Mouse (Mus musculus): Measurements from ENCODE around the gene Atrnl1.

Gene Atrnl1

DNA sequence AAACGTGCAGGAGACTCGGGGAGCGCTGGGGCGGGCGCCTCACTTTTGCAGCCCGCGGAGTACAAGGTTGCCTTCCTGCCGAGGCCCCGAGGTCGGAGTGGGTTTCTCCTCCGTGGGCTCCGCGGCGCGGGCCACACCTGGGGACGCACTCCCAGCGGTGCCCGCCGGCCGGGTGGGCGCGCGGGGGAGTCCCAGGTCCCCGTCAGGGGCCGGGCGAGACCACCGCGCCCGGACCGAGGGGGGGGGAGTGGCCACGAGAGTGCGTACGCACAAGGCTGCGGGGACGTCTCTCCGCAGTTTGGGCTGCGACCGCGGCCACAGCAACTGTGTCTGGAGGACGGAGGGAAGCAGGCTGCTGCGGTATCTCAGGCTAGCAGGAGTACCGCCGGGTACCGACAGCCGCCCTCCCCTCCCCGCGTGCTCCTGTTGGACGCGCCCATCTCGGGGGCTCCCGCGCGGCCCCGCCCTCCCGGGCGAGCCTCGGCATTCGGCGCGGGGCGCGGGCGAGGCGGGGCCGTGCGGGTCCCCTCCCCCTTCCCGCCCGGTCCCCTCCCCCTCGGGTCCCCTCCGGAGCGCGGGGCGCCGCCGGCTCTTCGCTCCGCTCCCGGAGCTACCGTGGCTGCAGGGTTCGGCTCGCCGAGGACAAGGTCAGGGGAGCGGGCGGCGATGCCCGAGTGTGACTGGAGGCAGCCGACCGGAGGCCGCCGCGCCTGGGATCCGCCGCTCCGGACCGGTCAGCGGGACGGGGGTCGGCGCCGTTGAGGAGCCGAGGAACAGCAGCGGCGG, at the start of gene Atrnl1:
TSS of gene Atrnl1 (plus strand) at position 559 of the 786 bp plus-strand sequence.
- DNase-seq (ENCODE audit: low read depth, low spot score) = peak; percentile 77

GRCm38 (mm10) chr19:57561486-57561885, 49.3 kb upstream of the Atrnl1 start:
- no peak for DNase-seq (ENCODE audit: low read depth, low spot score)

DNA sequence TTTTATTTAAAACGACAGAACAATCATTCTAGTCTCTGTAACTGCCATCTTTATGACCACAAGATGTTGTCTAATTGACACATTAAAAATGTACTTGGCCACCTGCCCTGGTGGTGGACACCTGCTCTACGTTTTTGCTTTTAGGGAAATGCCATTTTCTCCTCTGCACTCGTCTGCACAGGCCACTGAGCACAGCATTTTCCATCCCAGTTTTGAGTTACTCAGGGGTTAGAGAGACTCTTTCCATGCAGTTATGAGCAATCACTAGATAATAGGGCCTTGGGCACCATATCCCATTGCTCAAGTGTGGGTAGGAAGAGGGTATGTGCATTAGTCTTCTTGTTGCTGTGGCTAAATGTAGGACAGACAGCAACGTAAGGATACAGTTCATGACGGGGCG, 41.8 kb upstream of the Atrnl1 start:
- no peak for DNase-seq (ENCODE audit: low read depth, low spot score)

DNA sequence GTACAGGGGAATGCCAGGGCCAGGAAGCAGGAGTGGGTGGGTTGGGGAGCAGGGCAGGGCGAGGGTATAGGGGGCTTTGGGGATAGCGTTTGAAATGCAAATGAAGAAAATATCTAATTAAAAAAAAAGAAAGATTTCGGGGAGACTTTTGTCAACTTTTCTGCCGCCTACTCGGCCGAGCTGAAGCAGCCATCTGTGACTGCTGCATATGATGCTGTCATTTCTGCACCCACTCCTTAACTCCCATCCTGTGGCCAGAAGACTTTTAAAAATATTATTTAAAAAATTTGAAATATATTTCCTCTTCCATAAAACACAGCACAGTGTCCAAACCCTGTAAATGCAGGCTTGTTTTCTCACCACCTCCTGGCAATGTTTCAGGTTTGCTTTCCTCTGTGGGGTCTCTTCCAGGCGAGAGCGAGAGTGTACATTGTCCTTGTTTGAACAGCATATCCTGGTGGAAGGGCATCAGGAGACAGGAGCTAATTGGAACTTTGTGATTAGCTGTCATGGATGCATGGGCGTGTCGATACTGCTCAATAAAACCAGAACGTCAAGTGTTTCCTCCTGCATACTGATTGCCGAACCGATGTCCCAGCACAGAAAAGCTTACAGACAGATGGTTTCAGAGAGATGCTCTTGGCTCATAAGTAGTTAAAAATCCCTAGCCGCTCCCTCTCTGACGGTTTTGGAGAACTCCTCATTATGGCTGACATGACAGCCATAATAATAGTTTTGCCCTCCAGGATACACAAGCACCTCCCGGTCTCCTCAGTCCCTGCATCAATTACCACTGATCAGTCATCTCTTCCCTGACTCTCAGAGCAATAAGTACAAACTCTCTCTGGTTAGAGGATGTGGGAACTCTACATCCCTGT, 38.2 kb upstream of the Atrnl1 start:
- no peak for DNase-seq (ENCODE audit: low read depth, low spot score)

DNA sequence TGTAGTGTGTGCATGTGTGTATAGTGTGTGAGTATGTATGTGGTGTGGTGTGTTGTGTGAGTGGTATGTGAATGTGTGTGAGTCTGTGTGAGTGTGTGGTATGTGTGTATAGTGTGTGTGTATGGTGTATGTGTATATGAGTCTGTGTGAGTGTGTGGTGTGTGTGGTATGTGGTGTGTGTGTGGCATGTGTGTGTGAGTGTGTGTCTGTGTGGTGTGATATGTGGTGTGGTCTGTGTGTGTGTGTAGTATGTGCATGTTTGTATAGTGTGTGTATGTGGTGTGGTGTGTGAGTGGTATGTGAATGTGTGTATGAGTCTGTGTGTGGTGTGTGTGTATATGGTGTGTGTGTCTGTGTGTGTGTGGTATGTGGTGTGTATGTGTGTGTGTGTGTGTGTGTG, 37.4 kb upstream of the Atrnl1 start:
- no peak for DNase-seq (ENCODE audit: low read depth, low spot score)

GRCm38 (mm10) chr19:57575027-57575426, 35.8 kb upstream of the Atrnl1 start:
- no peak for DNase-seq (ENCODE audit: low read depth, low spot score)

DNA sequence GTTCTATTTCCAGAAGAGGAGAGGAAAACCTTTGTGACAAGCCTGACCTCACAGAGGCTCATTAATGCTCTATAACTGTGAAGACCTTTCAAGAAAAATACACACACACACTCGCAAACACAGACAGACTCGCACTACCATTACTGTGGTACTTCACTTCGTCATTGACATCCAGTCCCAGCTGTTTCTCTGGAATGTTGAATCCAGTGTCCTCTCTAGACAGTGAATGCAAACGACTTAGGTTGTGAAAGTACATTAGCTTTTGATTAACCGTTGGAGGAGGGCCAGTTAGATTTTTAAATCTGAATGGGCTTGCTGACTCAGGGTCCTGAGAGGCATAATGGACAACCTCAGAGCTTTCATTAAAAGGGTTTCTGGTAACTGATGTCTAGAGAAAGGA, 34.0 kb upstream of the Atrnl1 start:
- DNase-seq (ENCODE audit: low read depth, low spot score) = no peak

- DNase-seq (ENCODE audit: low read depth, low spot score) = no peak
Observed at GRCm38 (mm10) chr19:57577256-57577655, 33.6 kb upstream of the Atrnl1 start.

DNA sequence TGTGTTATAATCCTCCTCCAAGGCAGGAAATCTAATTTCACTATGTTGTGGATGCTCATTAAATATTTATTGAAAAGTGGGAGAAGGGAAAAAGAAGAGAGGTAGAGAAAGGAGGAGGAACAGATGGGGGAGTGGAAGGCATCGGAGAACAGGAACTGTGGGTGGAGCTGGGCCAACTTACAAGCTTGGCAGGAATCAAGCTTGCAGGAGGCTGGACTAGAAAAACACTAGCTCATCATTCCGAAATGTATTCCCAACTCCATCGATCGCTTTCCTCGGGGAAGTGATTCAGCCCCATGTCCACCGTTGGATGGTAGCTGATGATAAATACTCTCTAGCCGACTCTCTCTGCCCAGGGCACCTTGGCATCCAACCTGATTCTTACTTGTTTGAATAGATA, 29.9 kb upstream of the Atrnl1 start:
- DNase-seq (ENCODE audit: low read depth, low spot score) = no peak

- no peak for DNase-seq (ENCODE audit: low read depth, low spot score)
Observed at GRCm38 (mm10) chr19:57585231-57585792, 25.5 kb upstream of the Atrnl1 start.

GRCm38 (mm10) chr19:57586172-57586571, 24.7 kb upstream of the Atrnl1 start:
- DNase-seq (ENCODE audit: low read depth, low spot score) = no peak

DNA sequence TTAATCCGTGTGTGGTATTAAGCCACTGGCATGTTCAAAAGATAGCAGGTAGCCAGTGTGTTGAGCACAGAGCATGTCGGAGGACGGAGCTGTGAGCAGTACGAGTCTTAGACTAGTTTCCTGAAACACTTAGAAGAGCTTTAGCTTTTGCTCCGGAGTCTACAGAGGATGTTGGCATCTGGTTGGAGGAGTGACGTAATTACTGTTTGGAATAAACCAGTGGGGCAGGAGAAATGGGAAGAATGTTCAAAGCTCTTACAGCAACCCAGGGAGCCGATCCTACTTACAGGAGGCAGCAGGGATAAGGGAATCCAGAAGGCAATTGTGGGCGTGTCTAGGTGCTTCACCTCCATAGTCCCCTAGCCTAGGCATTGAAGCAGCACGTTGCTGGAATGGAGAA, 21.3 kb upstream of the Atrnl1 start:
- no peak for DNase-seq (ENCODE audit: low read depth, low spot score)

GRCm38 (mm10) chr19:57590895-57591294, 19.9 kb upstream of the Atrnl1 start:
- no peak for DNase-seq (ENCODE audit: low read depth, low spot score)

DNA sequence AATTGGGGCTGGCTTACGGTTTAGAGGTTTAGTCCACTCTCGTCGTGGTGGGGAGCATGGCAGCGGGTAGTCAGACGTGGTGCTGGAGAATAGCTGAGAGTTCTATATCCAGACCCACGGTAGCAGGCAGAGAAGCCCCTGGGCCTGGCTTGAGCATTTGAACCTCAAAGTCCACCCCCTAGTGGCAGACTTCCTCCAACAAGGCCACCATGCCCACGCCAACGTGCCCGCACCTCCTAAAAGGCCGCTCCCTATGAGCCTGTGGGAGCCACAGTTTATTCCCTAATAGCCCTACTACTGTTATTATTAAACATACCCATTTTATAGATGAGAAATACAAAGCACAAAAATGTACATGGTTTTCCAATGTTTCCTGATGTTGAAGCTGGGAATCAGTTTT, 19.2 kb upstream of the Atrnl1 start:
- DNase-seq (ENCODE audit: low read depth, low spot score) = no peak

- DNase-seq (ENCODE audit: low read depth, low spot score) = no peak
Observed at GRCm38 (mm10) chr19:57592355-57592754, 18.5 kb upstream of the Atrnl1 start.

DNA sequence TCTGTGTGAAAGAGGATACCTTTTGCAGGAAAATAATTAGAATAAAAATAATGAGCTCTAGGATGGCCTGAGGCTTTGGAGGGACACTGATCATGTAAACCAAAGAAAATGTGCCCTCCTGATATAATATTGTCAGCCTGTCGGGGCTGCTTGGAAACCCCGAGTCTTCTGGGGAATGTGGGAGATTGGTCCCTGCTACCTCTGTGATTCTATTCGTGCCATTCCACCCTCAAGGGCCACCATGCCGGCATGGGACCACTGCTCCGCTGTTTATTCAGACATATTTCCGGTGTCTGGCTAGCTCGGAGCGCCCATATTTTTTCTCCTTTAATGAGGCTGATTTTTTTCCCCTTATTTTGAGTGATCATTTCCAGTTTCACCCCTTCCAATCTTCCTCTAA, 11.7 kb upstream of the Atrnl1 start:
- no peak for DNase-seq (ENCODE audit: low read depth, low spot score)

DNA sequence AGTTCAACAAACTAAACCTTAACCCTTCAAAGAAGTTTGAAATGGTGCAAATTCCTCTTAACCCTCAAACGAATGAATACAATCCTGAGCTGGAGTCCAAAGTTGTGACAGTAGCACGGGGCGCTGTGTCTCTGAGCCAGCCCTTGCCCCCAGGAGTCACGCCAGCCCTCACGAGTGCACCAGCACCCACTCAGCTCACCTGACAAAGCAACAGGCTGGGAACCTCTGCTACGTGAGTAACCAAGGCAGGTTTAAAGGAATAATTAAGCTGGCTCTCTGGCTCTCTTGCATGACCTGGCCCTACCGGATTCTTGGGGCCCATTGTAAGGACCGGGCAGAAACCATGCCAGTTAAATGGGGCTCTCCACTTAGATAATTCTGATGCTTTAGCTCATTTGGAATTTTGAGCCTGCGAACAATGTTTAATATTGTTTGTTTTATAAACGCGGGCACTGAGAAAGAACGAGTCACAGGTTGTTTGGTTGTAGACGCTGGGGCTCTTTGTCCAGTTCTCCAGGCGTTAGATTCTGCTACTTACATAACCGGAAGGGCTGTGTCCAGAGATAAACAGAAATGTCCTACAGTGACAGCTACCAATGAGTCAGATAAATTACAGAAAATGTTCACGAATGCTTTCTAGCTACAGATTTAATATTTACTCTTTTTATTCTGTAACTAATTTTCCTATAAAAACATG, 10.5 kb upstream of the Atrnl1 start:
- DNase-seq (ENCODE audit: low read depth, low spot score) = no peak

- DNase-seq (ENCODE audit: low read depth, low spot score) = no peak
Observed at GRCm38 (mm10) chr19:57600930-57601328, 9.9 kb upstream of the Atrnl1 start.

DNA sequence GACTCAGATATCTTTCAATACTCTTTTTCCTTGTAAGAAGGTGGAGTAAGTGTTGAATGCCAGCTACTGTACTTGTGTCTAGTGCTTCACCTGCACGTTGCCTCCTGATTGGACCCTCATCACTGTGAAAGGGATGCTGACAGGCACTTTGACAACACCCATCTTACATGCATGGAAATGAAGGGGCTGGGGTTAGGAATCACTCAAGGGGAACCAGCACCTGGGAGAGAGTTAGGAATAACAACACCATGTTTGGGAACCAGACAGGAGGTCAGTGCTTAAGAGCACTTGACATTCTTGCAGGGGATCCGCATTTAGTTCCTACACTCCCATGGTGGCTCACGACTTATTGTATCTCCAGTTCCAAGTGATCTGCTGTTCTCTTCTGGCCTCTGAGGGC, 7.2 kb upstream of the Atrnl1 start:
- no peak for DNase-seq (ENCODE audit: low read depth, low spot score)

- DNase-seq (ENCODE audit: low read depth, low spot score) = no peak
Observed at GRCm38 (mm10) chr19:57605941-57606340, 4.9 kb upstream of the Atrnl1 start.

DNA sequence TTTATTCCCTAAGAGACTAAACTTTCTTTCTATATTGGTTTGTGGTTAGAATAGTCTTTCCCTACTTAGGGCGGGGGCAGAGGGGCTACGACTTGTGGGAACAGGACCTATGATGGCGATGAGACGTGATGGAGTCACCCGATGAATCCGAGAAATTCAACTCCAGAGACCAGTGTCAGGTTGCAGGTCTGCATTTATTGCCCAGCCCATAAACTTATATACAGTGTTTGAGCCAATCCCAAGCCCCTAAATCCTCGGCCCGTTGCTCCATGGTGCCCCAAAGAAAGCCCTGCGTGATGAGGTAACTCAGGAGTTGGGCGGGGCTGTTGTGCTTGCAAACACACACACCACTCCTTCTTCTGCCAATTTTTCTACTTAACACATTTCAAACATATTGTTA, 4.5 kb upstream of the Atrnl1 start:
- DNase-seq (ENCODE audit: low read depth, low spot score) = no peak

Data from retina, postnatal 7 days (tissue).